Mouse (Mus musculus) lung, adult 2 months (tissue): ENCODE results near the gene Gpr146.

Experiments used
- CTCF ChIP-seq: fragments of 200-500 bp; IDR thresholded peaks from 2 replicates; pipeline ENCODE4 v1.5.1; 2011; ENCODE audit warnings: mild to moderate bottlenecking, low read length, control low read depth; ENCODE audit not compliant: insufficient read depth
- POLR2A ChIP-seq: fragments of 200-500 bp; IDR thresholded peaks from 2 replicates; pipeline ENCODE4 v1.6.1; 2011; ENCODE audit warnings: low read depth, mild to moderate bottlenecking, control low read depth, low read length, borderline replicate concordance; ENCODE audit errors: extremely low read depth

DNA sequence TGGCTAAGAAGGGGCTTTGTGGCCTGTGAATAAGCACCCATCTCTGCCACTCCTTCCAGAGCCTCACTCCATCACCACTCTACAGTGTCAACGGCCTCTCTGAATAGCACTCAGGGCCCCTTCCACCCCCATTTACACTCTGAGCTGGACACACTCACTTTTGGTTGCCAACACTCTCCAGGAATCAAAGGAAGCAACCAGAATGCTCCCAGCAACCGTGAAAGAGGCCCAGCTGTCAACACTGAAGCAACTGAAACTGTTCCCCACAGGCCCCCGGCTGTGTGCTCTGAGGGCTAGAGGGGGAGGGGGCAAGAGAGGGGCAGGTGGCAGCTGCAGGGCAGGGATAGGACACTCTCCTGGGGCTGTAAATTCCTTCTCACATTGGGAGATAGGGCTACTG lies 41.1 kb downstream of the Gpr146 start:
- TF ChIP-seq CTCF = no peak
- no peak for TF ChIP-seq POLR2A
